Mouse (Mus musculus) liver (tissue): ENCODE data around the gene Usp12.

Experiments used
- DNase-seq: peaks from one replicate; pipeline ENCODE4 v3.0.0-alpha.2; 2020; ENCODE audit warnings: mixed read lengths

The Usp12 gene

DNA sequence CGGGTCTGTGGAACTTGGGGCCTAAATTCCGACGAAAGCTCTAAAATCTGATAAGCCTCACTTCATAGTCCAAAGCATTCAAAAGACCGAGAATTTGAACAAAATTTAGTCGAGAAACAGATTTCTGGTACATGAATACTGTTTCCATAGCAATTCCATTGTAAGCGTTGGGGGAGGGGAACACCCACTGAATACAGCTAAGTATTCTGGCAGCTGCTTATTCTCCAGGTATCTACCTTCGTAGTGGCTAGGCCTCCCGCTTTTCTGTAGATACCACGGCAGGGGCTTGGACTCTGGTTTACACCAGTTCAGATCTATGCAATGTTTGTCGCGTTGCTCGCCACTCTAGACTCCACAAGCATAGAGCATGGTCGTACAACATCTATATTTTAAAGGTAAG is 922 bp upstream of the Usp12 start:
- DNase-seq, result no peak

DNA sequence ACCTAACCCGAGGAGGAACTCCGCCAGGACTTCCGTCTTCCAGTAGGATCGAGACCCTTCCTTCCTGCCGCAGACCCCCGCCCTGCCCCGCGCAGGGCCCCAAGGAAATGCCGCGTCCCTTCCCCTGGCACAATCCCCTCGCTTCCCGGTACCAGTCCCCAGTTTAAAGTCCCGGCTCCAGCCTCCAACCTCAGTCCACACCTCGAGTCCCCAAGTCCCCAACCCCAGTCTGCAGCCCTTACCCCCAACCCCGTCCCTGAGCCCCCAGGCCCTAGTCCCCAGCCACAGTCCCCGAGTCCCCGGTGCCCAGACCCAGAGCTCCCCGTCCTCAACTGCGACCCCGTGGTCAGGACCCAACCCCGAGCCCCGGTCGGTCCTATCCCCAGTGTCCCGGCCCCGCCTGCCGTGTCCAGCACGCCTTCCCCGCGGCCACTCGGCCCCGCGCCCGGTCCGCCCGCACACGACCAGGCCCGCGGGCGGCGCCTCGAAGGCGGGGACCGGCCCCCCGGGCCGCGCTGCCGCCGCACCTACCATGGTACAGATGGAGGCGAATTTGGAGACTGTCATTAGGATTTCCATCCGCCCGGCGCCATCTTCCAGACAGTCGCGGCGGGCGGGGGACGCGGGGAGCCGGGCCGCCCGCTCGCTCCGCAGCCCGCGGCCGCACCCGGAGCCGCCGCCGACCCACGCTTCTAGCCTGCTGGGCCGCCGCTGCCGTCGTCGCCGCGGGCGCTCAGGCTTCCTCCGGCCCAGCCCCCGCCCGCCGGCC is 538 bp downstream of the Usp12 start:
- peak; percentile 32 for DNase-seq

DNA sequence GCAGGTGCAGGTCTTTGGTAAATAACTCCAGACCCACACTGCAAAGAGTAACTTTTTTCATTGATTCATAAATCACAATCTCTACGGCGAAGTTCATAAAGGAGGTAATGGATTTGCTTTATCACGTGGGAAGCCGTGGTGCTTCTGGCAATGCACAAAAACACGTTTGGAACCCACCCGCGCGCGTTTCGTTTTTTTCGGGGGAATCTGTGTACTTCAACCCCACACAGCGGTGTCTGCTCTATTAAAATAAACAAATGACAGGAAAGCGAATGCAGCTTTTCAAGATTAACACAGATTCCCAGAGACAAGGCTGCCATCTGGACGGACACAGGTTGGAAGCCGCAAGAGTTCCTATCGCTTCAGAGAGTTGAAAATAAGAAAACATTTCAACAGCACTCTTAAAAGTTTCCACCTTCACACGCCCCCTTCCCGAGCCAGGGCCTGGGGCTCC is 1.1 kb downstream of the Usp12 start:
- no peak for DNase-seq

DNA sequence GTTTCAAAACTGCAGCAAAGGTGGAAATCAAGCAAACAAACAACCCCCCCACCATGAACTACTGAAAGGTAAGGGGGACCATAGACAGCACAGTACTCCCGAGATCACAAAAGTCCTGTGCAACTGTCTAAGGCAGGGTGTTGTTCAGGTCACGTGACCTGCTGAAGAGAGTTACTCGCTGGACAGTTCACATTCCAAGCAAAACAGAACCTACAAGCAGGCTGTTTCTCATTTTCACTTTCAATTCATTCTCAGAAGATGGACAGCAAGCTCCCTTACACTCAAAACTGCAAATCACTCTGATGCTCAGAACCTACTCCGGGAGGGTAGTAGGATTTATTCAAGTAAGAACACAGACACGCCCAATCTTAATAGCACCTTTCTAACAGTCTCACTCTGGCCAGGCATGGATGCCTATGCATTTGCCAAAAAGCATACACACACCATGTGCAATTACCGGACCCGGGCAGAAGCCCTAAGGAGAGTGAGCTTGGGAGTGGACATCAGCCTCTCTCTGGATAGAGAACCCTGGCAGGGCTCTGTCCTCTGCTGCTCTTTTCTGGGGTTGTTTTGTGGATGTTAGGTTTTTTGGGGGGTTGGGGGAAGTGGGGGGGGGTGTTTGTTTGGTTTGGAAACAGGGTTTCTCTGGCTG is 2.5 kb downstream of the Usp12 start:
- DNase-seq, result no peak

DNA sequence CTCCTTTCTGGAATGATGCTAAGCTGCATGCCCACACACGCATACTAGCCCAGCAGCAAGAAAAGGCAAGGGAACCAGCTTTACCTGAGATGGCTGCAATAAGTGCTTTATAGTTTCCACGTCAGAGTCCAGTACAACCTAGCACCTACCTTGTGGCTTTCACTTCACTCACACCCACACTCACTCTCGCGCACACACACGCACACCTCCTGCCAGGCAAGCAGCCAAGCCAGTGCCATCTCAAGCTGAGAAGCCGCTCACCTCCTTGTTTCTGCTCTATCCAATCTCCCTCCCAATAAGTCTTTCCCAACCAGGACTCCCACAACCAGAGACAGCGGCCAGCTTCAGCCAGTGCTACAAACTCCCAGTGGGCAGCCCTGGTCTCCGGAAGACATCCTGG is 3.9 kb downstream of the Usp12 start:
- DNase-seq, result no peak

DNA sequence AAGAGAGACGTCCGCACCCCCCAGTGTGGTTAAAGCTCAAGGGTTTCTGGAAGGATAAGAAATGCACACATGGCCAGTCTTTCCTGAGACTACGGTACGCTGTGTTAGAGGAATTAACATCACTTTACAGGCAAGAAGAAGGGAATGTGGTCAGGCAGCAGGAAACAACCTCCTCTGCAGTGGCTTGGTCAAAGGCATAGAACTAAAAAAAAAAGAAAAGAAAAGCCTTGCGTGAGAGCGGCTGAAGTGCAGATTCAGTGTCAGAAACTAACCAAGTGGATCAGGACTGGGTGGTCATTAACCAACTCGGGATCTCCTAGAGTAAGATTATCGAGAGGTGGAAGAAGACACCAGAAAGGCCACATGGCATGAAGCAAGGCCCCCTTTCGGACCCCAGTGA is 5.4 kb downstream of the Usp12 start:
- no peak for DNase-seq

DNA sequence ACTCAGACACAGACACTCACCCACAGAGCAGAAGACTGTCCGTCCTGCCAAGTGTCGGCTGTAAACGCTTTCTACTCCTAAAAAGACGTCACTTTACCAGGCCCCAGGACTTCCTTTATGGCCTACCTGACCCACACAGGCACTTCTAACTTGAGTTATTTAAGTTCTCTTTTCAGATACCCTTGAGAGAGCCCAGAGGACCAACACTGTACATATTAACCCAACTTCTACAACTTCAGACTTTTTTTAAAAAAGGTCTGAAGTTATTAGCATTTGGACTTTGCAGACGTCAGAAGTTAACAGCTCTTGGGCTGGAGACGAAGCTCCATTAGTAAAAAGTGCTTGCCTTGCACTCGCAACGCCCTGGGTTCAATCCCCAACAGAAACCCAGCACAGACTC is 8.7 kb downstream of the Usp12 start:
- DNase-seq, result no peak

DNA sequence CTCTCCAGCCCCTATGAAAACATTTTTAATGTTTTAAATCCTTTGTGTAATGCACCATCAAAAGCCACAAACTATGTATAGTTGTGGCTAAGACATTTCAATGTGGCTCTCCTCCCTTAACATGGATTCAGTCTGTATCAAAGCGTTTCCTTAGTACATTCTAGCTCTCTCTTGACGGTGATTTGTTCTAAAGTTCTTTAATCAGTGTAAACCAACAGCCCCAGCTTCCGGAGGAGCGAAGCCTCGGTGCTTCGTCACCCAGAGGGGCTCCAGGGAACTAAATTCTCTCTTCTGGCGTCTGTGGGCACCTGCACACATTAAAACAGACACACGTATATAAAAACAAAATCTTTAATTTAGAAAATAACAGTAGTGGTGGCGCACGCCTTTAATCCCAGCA is 10.9 kb downstream of the Usp12 start:
- no peak for DNase-seq

DNA sequence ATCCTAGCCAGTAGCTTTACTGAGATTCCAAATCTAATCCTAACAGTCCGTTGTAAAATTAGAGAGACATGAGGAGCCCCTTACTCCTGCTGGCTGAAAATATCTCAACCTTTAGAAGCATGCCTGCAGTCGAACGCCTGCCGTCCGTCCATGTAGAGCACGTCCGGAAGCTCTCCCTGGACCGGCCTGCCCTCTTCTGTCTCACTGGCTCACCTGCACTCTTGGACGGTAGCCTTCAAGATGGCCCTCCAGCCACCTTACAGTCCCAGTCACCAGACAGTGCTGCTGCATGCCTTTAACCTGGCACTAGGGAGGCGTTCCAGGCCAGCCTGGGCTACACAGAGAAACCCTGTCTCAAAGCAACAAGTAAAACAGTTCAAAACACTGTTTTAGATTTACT is 11.5 kb downstream of the Usp12 start:
- no peak for DNase-seq

DNA sequence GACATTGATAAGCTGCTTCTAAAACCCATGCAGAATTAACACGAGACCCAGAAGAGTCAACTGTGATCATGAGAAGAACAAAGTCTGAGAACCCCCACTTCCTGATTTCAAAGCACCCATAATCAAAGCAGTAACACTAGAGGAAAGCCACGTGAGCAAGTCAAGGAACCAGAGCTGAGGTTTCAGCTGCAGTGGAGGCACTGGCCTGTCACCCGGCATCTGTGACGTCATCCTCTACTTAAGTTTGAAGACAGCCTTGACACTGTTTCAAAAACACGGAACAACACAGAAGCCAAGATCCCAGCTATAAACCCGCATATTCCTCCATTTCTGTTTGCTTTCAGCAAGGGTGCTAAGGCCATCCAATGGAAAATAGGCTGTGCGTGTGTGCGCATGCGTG is 13.1 kb downstream of the Usp12 start:
- DNase-seq, result no peak

DNA sequence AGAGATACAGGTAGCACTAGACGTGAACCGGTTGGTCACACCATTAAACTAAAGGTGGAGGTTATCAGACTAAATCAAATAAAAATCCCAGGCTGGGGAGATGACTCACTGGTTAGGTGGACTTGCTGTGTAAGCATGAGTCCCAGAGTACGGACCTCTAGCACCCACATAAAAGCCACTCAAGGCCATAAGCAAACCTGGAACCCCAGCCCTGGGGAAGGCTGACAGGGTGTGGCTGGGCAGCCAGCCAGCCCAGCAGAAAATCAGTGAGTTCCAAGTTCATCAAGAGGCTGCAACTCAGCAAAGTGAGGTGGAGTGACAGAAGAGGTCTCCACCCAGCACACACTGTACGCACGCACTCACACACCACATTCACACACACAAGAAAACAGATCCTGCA is 14.9 kb downstream of the Usp12 start:
- peak; percentile 30 for DNase-seq

DNA sequence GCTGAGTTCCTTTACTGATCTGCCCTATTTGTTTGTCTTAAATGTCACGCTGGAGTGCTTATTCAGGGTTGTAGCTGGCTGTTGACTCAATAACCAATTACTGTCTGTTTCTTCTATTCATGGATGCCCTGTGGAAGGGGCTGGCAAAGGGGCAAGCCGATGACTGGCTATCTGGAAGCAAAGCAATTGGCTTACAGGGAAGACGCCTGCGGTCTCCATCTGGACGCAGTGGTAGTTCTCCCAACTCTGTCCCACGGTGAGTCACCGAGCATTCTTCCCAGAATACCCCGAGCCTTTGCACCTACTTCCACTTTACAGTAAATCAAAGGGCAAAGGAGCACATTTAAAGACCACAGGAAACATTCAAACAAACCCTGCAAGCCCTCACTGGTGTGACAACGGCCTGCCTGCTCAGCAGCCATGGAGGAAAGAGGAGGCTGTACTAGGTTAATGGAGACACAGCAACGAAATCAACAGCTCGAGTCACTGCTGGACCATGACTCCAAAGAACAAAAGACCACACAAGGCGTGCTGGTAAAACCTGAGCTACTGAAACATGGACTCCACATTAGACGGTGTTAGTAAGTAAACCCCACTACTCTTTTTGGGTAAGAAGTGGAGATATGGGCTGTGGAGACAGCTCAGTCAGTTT is 17.7 kb downstream of the Usp12 start:
- no peak for DNase-seq

DNA sequence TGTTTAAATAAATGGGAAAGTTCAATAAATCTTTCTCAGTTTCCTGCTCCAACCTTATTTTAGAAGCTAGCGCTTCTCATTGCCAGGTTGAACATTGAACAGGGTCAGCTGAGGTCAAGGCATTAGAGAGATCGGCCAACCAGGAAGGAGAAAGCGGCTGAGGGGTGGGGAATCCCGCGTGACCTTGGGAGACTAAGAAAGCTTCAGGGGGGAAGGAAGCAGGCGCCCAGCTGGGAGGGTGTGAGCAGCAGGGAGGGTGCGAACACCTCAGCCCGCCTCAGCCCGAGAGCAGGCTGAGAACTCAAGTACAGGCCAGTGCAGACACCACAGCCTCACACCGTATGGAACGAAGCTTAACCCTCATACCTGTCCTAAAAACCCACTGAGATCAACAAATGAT is 22.8 kb downstream of the Usp12 start:
- DNase-seq, result peak; percentile 34

DNA sequence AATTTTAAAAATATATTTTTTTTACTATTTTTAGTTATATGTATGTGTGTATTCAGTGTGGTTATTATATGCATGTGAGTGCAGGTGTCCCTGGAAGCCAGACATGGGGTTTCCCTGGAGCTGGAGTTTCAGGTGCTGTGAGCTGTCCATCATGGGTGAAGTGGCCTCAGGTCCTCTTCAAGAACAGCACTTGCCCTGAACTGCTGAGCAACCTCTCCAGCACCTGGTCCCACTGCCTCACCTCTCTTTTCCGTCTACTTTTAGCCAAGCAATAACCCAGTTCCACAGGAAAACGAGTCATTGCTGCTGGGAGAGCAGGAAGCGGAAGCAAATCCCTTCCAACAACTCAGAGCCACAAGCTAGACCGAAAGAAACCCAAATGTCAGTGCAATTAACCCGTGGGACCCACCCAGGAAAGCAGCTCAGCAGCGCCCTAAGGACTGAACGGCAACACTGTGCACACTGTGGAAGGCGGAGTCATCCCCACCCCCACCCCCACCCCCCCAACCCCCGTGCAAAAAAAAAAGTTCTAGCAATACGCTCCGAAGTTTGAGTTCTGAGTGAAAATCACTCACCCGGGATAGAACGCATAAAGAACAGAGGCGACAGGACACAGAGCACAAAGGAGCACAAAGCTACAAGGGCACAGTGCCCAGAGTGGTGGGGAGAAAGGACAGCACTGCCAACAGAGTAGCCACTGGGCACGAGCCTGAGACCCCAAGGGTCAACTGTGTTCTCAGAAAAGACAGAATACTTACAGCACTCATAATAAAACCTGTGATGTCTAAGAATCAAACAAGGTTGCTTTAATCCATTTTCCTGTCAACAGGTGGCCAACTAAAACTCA is 24.6 kb downstream of the Usp12 start:
- DNase-seq, result no peak

DNA sequence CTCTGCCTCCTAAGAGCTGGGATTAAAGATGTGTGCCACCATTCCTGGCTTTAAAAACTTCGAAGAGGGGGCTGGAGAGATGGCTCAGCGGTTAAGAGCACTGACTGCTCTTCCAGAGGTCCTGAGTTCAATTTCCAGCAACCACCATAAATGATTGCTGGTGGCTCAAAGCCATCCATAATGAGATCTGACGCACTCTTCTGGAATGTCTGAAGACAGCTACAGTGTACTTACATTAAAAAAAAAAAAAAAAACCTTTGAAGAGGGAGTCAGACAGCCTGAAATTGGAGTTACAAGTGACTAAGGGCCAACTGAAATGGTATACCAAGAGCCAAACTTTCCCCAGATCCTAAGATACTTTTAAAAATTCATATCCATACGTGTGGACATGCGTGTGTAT is 29.0 kb downstream of the Usp12 start:
- DNase-seq, result no peak

DNA sequence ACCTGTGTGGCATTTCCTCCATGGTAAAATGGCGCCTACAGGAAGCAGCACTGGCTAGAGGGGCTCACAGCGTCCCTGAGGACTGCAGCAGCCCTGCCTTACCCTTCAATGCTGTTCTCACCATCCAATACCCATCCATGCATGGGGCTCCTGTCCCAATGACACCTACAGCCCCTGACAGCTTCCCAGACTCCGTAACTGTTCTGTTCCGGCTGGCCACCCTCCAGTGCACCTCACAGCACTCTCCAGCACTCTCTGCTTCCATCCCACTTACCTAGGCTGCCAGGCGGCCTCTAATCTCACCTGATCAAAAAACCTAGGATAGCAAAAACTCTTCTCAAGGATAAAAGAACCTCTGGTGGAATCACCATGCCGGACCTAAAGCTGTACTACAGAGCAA is 35.6 kb downstream of the Usp12 start:
- no peak for DNase-seq

DNA sequence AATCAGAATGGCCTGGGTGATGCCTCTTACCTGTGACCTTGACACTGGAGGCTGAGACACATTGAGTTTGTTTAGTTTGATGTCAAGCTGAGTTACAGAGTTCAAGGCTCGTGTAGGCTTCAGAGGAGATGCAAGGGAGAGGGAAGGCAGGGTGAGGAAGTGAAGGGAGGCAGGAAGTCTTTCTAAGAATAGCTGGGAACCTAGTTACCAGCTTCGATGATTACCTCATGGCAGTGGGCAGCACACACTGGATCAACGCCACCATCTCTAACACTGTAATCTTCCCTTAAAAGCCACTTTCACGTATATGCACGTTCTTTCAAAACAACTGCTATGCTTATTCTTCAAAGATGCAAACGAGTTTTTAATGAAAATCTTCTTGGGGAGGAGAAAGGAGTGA is 36.9 kb downstream of the Usp12 start:
- no peak for DNase-seq

DNA sequence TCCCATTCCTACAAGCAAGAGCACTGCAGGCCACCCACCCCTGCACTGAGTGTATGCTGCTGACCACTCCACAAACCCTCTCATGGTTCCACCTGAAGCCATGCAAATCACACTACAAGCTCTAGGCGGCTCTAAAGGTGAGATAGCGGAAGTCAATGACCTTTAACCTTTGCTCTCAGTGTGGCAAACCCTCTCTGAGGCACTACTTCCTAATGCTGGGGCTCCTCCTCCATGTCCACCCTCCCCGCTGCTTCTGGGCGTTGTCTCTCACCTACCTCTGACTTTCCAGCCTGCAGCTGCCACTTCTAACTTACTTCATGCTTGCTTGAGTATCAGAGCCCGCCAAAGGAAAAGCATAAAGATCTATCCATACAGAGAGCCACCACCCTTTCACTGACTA is 37.5 kb downstream of the Usp12 start:
- no peak for DNase-seq

DNA sequence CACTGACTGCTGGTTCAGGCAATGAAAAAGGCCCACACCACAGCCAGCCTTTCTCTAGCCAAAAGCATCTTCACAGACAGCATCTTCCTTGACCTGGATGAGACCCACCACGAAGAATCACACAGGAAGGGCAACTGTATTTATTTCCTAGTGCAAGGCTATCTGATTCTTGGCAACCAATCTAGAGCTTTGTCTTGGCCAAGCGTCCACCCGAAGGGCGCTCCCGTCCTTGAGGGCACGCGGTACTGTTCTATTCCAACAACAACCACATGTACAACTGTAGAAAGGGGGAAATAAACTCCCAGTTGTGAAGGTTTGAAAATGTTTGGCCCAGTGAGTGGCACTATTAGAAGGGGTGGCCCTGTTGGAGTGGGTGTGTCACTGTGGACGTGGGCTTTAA is 41.6 kb downstream of the Usp12 start:
- DNase-seq, result no peak

DNA sequence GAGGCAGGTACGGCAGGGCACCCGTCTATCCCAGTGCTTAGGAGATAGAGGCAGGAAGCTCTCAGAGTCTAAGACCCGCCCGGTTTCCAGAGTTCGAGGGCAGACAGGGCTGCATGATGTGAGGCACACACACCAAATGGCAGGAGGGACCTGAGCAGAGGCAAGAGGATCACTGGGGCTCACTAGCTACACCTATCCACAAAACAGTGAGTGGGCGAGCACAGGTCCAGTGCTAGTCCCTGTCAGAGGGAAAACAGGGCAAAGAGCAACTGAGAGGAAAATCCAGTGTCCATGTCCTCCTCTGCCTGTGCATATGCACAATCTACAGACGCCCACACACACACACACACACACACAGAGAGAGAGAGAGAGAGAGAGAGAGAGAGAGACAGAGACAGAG is 43.8 kb downstream of the Usp12 start:
- no peak for DNase-seq

DNA sequence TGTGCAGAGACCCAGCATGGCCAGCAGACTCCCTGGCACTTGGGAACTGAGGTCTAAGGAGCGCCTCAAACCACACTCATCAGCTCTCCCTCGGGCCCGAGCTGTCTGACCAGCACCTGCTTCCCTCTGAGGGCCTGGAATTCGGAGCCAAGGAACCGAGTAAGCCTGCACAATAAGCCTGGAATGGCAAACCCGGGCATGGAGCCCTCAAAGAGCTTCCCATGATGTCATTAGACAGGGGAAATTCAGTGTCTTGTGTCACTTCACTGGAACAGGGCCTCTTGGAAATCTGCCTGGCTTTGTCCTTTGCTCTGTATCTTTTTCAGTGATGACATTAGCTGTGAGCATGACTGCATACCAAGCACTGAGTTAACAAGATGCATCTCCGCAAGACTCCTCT is 44.5 kb downstream of the Usp12 start:
- no peak for DNase-seq

DNA sequence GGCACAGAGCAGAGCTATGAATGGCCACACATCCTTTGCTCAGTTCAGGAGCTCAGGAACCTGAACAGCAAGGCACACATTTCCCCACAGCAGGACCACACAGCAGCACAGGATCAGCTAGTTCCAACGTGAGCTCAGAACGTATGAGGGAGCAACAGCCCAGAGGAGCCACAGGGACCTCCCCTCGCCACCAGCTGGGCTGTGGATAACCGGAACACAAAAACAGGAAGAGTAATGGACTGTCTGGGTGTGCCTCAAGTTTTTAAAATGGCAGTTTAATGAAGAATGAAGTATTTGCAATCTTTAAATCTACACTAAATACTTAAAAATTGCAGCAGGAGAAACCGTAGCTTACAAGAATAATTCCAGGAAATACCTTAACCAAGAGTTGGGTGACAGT is 44.9 kb downstream of the Usp12 start:
- DNase-seq, result no peak

DNA sequence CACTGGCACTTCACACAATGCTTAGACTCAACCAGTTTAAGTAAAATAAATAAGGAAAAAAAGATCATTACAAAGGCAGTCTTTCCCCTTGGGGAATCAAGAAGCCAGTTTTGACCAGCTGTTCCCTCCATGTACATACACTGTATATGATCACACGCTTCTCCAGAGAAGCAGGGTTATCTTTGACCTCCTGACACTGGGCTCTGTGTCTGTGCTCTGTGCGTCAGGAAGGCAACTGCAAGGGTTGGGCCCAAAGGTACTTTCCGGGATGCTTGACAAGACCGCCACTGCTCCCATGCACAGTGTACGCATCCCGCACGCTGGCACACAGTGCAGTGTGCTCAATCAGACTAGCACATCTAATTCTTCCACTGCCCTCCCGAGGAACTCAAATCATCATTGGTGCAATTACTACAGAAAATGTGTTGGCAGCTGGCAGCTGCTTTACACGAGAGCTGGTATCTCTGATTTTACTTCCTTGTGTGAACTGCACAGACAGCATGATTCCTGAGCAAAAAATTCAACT is 57.8 kb downstream of the Usp12 start:
- DNase-seq, result no peak
